Mouse (Mus musculus): ENCODE measurements around the gene Gjc1.

Gene Gjc1

DNA sequence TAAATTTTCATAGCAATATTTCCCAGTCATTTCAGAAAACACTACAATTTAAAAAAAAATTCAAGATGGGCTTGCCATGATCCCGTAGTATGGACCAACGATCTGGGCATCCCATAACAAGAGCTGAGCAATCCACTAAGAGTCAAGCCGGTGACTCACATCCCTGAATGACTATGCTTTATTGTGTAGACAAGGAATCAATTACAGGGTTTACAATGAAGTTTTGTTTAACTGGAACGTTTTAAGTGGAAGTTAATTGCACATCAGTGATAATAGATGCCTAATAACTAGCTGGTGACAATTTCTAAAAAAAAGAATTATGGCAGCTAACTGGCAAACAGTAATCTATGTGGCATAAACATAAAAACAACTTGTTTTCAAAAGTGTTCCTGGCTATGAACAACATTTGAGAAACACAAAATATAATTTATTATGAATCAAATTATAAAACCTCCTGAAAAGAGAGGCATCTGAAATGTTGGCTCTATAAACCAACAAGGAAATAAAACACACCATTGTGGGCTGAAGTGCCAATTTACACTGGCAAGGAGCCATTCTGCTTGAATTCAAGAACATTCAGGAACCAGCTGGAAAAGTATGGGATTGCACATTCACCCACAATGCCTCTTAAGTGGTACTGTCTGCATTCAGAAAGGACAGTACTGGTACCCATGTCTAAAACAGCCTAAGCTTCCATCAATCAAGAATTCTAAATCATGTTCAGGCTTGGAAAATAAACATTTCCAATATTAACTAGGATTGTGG, 8.6 kb downstream of the Gjc1 start:
- DNase-seq, result no peak

DNA sequence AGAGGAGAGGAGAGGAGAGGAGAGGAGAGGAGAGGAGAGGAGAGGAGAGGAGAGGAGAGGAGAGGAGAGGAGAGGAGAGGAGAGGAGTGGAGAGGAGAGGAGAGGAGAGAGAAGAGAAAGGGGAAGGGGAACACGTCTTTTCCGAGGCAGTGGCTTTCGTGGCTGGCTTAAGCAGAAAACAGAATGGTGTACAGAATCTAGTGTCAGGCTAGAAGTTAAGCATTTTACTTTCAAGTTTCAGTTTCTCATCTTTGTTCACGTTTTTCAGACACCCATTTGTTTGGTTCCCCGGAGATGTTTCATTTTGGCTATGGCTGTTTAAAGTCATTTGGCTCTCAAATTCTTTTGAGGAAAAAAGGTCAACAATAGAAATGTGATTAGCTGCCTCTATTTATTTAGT, 11.3 kb downstream of the Gjc1 start:
- no peak for DNase-seq

DNA sequence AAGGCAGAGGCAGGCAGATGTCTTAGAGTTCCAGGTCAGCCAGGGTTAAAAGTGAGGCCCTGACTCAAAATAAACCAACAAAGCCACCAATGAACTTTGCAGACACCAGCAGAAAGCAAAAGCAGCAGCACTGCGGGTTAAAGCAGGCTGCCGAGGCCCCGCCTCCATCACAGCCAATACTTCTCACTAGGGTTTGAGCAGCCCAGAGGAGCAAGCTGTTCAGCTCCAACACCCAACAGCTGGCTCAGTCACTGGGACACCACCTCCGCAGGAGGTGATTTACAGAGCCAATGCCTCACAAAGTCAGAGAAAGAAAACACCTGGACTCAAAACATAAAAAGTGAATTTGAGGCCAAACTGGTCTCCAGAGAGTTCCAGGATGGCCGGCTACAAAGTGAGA, 16.0 kb downstream of the Gjc1 start:
- DNase-seq, result no peak

DNA sequence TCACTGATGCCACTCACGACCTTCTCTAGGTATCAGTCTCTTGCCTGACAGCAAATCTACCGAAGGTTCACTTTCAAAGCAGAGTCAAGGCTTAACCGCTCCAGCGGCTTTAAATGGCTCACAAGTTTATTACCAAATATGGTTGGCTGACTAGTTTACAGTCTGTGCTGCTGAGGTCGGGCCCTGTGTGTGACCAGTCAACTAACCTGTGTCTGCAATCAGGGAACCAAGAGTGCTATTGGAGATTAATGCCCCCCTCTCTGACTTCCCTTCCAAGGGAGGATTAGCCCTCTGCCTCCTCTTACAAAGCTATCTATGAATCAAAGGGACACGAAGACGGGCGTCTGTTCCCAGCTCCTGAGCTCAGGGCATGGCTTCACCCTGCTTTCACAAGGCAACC, 25.3 kb downstream of the Gjc1 start:
- no peak for DNase-seq

DNA sequence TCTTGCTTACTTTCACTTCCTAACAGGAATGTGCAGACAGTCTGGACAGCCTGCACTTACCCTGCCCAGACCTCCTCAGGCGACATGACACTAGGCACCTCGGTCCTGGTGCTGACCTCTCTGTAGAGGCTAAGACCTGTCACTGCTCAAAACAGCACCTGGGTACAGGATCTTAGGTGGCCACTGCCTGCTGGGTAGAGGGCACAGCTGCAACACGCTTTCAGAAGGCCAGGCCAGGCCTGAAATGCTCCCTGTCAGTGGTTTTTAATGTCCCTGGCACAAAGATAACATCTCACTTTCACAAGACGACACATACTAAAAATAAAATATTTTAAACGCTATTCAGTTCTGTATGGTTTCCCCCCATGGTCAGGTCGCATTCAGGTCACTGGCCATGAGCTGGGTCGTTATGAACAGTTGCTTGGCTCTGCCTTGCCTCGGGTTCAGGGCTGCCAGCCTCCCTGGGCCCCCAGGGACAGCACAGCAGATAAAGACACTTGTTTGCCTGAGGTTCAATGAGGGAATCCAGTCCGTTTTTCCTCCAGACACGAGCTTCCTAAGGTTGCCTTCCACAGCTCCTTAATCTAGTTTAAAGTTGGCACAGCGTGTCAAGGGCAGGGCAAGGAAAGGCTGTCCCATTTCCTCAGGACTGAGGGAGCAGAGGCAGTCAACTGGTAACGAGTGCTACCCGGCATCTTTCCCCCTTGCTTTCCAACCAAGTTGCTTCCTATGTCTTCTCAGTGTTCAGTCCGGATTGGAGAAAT, 27.6 kb downstream of the Gjc1 start:
- no peak for DNase-seq

DNA sequence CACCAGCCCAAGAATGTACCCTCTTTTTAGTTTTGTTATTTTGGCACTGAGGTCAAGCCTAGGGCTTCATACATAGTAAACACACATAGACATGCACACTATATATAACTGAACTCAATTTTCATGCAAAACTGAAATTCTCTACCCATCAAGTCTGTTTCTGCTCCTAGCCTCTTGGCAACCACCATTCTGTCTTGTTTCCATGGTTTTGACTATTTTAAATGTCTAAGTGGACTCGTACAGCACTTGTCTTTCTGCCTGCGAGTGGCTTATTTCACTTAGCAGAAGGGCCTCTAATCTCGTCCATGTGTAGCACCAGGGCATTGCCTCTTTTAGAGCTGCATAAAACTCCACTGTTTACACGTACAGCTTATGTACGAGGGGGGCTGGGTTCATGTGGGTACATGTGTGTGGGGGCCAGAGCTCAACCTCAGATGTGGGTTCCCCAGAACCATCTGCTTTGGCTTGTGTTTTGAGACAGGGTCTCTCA, 31.8 kb downstream of the Gjc1 start:
- no peak for DNase-seq

DNA sequence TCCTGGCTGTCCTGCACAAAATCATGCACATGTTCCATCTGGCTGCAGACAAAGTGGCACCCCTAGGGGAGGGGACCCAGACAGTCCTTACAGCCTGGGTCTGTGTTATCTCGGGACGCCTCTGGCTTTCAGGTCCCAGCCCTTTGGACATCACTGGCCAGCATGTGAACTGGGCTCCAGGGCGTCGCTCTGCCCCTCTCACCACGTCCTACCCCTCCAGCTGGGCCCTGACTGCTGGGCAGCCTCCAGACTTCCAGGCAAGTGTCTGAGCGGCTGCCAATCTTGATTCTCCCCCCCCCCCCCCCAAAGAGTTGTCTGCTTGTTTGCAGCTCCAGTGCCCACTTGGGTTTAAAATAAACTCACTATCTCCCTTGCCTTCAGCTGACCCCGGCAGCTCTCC, 36.1 kb downstream of the Gjc1 start:
- DNase-seq, result no peak

DNA sequence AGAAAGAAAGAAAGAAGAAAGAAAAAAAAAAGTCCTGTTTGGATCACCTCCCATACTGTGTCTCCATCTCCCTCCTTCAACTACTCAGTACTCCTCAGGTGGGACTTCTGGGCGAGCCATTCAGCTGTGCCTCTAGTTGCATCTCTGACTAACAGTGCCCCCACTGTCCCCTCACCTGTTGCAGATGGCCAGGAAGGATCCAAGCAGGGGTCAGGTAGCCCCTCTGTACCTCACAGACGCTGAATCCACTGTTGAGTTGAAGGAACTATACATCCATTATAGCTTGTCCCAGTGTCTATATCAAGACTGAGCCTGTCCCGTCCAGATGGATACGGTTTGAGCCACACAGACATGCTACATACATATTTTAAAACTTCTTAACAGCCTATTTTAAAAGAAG, 38.0 kb downstream of the Gjc1 start:
- DNase-seq, result no peak

DNA sequence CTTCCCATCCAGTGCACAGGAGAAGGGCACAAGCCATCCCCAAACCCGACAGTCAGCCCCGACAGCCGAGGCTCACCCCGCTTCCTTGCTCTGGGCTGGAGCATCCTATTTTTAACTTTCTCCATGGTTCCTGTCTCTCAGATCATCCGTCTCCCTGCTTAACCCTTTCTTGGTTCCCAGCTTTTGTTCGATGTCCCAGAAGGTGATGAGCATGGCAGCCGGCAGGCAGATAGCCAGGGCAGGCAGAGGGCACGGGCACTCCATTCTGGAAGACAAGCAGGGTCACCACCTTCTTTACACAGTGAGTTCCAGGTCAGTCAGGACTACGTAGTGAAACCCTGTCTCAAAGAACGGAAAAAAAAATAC, 38.5 kb downstream of the Gjc1 start:
- no peak for DNase-seq

DNA sequence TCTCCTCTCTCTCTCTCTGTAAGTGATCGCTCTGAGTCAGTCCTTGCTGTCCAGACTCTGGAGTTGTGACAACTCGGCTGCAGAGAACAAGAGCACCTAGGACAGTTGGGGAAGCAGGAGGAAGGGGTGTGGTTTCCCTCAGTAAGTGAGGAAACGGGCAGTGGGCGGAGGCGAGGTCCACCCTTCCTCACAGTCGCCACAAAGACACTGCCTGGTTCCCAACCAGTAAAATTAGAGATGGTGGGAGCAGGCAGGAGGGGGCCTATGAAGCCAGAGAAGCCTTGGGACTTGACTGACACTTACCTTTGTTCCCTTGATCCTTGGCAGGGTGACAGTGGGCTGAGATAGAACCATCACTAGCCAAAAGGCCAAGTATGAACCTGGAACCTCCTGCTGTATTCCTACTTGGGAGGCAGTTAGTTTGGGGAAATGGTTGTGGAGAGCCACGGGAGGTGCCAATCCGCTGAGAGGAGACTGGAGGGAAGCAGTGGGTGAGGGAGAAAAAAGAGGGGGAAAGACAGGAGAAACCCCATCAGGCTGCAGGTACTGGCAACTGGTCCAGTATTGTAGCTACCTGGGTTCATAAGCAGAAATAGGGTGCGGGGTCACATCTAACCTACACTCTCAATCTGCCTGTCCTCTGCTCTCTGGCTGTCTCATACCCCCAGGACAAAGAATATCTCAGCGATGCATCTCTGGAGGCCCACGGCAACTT, 39.1 kb downstream of the Gjc1 start:
- peak; percentile 69 for DNase-seq

DNA sequence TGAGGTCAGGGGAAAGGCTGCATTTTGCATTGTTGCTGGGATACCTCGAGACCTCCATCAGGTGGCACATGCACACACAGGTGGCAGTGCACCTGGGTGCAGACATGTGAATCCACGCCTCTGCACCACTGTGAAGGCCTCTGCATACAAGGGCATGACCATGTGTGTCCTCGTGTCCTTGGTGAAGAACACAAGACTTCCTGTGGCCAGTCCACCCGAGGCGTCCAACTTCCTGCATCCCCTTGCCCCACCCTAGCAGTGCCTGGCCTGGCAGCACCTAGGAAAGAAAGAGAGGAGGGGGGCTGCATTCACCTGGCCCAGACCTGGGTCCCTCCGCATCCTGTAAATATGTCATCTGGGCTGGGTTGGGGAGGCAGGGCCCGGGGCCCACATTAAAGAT, 39.7 kb downstream of the Gjc1 start:
- no peak for DNase-seq

DNA sequence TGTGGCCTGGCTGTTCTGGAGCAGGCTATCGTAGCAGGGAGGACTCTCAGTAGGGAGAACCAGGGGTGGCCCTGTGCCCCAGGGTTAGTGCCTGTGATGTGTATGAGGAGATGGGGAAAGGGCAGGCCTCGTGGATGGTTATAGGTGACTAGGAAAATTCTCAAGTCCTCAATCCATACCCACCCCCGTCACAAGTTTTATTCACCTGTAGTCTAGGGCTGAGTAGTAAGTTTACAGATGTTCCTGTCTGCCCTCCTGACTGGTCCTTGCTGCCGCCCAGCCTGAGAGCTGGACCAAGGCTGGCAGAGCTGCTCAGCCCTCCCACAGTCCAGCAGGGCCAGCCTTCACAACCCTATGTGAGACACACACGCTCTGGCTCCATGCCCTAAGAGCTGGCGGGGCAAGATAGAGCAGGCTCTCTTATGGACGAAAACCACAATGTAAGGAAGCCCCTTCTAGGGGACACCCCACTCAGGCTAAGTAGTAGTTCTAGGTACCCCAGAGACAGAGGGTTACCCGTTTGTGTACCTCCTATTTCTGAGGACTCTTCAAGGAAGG, 40.3 kb downstream of the Gjc1 start:
- no peak for DNase-seq

DNA sequence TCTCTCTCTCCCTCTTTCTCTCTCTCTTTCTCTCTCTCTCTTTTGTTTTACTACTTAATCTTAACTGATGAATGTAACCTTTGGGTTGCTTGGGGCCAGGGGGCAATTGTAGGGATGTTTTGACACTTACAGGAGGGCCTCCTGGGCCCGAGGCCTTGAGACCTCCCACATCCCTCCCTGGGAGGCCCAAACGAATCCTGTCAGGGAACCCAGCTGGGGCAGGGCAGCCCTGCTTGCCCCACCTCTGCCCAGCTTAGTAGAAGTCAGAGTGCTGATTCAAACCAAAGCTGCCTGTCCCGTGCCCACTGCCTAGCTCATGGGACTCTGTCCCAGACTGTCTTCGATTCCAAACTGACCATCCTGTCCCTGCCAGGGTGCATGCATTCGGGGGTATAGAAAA, 40.9 kb downstream of the Gjc1 start:
- no peak for DNase-seq

DNA sequence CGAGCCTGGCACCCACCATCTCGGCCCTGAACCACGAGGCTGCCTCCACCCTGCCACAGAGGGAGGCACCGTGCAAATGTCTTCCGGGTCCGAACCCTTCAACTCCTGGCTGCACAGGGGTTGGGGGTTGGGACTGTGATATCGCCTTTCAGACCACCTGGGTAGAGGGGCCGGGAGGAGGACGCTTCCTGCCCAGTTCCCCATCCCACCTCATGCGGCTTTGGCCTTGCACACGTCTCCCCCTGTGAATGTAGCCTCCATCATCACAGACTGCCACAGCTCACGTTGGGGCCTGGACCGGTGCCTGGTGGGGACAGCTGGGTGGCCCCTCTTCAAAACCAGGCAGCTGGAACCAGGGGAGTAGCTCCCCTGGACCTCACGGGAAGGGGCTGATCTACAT, 41.3 kb downstream of the Gjc1 start:
- DNase-seq, result no peak

DNA sequence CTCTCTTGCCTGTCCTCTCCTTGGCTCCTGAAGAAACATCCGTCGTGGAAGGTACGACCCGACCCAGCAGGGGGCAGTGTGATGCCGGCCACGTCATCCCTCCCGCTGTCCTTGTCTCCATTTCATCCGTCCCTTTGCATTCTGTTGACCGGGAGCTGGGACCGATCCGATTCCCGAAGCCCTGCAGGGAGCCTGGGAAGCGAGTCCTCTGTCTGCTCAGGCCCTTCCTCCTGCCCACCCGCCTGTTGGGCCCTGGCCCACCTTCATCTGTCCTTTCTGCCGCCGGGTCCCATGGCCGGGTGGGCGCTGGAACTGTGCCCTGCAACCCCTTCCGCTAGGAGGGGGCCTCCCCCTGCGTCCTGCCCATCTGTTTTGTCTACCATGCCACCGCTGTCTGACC, 41.9 kb downstream of the Gjc1 start:
- DNase-seq, result peak; percentile 68

DNA sequence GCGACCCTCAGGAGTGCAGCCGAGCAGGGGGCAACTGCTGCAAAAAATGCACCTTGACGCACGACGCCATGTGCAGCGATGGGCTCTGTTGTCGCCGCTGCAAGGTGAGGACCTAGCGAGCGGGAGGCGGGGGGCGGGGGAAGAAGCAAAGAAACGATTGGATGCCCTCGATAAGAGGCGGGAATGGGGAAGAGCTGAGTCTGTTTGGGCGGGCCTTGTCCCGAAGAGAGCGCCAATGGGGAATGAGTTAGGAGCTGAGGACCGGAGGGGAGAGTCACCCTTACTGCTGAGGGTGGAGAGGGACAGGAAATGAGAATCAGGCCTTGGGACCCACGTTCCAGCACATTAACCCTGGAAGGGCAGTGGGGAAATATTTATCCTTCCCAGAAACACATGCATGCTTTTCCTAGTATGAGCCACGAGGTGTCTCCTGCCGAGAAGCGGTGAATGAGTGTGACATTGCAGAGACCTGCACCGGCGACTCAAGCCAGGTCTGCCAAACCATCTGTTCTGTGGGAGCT, 44.8 kb downstream of the Gjc1 start:
- peak; percentile 86 for DNase-seq

DNA sequence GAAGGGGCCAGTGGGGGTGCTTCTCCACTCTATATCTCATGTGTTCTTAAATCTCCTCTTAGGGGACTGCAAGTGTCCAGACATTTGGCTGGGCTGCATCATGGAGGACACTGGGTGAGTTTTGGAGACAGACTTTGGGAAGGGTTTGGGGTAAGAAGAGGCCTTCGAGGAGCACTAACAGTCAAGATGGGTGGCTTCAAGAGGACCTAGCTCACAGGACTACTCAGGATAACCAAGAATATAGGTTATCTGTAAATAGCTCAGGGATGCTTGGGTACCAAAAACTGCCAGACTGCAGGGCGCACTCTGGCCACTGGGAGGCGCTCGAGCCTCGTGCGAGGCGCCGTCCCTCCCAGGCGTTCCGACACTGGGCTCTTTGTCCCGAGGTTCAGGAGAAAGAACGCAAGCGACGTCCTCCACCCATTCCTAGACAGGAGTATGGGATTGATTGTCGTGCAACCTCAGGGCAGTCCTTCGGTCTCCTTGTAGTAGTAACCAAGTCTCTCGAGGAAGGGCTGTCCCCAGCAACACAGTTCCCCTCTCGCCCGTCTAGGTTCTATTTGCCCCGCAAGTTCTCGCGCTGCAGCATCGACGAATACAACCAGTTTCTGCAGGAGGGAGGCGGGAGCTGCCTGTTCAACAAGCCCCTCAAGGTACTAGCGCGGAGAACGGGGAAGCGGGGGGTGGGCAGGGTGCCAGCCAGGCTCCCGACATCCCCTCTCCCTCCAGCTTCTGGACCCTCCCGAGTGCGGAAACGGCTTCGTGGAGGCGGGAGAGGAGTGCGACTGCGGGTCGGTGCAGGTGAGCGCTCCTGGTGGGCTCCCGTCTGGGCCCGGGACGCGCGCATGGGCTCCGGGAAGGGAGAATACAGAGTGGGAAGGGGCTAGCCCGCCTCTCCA, 45.5 kb downstream of the Gjc1 start:
- DNase-seq, result peak; percentile 67

DNA sequence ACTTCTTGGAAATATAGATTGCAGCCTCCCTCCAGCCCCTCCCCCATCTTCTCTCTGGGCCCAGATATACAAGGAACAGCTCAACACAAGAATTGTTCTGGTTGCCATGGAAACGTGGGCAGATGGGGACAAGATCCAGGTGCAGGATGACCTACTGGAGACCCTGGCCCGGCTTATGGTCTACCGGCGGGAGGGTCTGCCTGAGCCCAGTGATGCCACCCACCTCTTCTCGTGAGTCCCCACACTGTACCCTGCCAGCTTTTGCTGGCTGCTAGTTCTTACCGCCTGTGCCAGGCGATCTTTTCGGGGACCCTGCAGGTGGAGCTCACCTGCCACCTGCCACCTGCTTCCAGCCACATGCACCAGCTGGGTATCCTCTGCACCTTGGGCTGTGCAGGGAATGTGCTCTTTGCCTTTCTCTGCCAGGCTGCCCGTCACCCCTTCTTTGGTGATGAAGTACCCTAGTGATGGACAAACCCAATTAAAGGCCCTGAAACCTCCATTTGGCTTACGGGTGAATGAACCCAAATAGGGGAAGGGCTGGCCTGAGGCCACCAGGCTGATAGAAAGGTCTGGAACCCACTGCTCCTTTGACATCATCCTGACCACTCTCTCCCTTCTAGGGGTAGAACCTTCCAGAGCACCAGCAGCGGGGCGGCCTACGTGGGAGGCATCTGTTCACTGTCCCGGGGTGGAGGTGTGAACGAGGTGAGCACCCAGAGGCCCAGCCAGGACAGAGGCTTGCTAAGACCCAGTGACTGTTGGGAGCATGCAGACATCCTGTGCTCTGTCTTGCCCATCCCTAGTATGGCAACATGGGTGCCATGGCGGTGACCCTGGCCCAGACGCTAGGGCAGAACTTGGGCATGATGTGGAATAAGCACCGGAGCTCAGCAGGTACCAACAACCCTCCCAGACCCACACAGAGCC, 46.5 kb downstream of the Gjc1 start:
- DNase-seq, result no peak

DNA sequence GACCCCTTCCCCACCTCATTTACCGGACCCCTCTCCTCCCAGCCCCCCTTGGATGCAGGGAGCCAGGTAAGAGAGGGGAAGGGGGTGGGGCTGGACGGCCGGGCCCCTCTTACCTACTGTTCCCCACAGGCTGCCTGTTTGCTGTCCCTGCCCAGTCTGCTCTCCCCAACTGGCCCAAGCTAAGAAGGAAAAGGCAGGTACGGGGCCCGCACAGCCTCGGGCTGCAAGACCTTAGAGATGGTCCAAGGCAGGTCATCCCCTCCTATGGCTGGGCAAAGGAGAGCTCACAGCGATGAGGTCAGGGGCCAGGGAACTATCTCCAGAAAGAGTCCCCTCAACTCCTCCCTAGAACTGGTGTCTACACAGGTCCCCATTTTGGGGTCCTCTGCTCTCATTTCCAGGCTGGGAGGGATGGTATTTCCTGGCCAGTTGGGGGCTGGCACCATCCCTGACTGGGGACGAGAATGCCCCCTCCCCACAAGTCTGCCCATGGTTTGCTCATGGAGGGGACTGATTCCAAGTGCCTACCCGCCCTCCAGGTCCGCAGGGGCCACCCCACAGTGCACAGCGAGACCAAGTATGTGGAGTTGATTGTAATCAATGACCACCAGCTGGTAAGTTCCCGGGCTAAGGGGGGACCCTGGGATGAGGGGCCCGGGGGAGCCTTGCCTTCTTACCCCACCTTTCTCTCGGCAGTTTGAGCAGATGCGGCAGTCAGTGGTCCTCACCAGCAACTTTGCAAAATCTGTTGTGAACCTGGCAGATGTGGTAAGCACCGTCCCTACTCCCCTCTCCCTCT, 47.4 kb downstream of the Gjc1 start:
- DNase-seq, result no peak
